Mouse (Mus musculus) mammary gland, adult 2 months (tissue): Measurements from ENCODE around the gene Gm49661. TPM values are rescaled to one million over a fixed set of nuclear protein-coding genes. Genes with fewer than 3 reads are reported as not detected.

Source experiments
- polyA plus RNA-seq: library from polyadenylated mRNA; depleted of rRNA; stranded (reverse); fragments of >200 nt; gene quantifications from 2 replicates; pipeline ENCODE4 v1.2.3, GENCODE M21; 2012; ENCODE audit warnings: low replicate concordance; rRNA removed

The Gm49661 gene
- polyA plus RNA-seq = 2.1 TPM in 1 of 2 replicates, not detected in the other

DNA sequence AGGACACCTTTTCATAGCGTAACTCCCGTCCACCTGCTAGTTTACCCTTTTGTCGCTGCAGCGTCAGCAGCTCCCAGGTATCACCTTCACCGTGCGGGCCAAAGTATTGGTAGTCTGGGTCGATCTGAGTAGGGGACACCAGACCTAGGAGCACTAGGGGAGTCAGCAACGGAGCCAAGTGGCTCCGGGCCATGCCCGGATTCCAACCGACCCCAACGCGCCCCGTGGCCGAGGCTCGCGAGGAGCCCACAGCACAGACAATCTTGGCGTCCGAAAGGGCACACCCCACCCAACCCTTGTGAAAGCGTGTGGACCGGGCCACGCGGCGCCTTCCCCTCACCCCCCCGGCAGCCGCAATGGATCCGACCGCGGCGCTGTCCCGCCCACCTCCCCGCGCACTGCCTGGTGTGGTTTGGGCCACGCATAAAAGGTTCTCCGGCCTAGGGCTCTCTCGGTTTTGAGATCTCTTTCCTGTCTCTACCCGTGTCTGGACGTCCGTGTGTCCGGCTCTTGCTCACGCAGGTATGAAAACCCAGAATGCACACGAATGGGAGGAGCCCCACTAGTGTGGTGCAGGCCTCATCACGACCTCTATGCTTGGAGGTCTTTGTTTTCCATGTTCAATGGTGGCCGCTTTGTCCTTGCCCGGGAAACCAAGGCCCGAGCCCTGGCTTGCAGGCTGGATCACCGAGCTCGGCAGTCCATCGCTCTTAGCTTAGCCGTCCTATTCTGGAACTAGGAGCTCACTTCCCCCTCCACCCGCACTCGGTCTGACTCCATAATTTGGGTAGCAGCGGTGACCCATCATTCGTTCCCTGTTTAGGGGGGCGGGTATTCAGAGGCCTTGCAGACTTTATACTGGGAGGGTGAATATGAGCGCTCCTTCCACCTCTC is at the start of gene Gm49661, which contains the start of the genes Prdx2 and Rnaseh2a:
Gene Gm49661 (minus strand): TSS at position 193 of the 894 bp plus-strand sequence.
Gene Prdx2 (plus strand): TSS at position 347 of the 894 bp plus-strand sequence.
Gene Rnaseh2a (minus strand): TSS at position 527 of the 894 bp plus-strand sequence.

DNA sequence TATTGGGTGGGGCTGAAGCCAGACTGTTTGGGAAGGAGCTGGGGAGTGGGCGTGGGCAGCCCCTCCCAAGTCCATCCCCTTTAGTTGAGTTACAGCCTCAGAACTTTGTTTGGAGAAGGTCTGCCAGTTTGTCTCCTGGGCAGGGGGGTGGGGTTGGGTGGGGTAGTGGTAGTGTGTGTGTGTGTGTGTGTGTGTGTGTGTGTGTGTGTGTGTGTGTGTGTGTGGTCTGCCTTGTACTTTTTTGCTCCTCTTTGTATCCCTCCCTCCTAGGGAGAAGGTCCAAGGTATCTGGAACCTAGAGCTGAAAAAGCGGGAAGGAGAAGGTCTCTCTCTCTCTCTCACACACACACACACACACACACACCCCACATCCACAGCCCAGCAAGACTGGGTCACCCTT is 45.2 kb upstream of the Gm49661 start, which contains the start of gene Best2:
Gene Best2 (minus strand): TSS at position 101 of the 400 bp plus-strand sequence.

DNA sequence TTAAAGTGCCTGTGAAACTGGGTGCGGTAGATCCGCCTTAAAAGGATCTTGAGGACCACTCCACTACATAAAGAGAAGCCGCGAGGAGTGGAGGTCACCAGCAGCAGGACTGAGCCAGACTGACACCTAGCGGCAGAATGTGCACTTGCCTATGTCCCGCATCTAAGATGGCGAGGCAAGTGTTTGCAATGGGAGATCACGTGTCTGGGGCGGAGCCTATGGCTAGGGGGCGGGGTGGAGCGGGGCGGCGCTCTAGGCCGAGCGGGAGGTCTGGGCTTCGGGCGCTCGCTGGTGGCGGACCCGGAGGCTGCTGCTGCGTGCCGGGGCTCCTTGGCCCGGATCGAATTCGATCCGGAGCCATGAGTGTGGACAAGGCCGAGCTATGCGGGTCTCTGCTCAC is 21.1 kb upstream of the Gm49661 start, which contains the start of gene Hook2:
Gene Hook2 (plus strand): TSS at position 255 of the 400 bp plus-strand sequence.

DNA sequence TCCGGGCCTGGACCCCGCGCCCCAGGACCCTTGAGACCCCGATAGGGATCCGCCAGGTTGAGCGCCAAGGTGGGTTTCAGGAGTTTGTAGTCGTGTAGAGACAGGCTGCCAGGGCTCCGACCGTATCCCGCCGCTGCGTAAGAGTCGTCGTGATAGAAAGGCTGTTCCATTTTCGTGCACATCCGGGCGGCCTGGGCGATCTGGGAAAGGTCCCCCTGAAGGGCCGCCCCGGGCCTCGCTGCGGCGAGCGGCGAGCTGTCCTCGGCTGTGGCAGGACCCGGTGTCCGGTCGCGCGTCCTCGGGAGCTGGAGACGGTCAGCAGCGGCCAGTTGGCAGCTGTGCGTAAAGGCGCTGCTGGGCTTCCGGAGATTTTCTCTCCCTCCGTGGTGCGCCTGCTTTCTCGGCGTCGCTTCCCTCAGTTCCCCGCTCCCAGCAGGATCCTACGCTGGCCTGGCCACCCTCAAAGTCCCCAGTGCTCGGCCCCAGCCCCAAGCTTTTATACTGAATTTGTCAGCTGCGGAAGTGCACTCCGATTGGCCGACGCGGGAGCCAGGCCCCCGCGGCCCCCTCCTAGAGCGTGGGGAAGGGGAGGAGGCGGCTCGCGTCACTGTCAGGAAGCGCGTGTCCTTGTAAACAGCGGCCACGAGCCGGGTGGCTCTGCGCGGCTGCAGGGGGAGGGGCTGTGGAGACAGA is 9.2 kb upstream of the Gm49661 start, which contains the start of gene Junb:
Gene Junb (minus strand): TSS at position 471 of the 693 bp plus-strand sequence.

DNA sequence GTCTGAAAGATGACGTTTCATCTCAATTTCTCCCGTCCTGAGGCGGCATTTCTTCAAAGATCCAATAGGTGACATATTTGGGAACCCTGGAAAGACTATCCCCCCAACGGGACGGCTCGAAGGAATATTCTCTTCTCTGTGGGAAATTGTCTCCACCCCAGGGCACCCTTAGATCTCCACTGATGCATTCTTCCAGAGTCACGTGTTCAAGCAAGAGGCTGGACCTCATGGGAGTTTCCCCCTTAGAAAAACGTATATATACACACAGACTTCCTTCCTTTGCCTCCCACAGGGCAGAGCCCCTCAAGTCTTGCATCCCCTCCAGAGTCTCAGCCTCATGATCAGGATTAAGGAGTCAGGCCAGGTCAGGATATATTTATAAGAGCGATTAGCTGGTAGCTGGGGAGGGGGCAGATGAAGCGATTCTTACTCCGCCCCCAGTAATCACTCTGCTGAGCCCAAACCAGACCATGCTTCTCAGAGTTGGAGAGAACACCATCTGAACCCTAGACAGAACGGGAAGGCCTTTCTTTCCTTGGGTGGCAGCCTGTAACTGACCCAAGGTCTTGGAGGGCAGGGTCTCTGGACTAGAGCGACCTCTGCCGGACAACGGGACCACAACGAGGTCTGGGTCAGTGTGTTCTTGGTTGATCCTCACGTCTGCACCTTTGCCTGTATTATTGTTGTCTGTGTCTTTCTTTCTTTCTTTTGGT is 22.5 kb downstream of the Gm49661 start, which contains the start of gene Rtbdn:
Gene Rtbdn (plus strand): TSS at position 464 of the 713 bp plus-strand sequence.

DNA sequence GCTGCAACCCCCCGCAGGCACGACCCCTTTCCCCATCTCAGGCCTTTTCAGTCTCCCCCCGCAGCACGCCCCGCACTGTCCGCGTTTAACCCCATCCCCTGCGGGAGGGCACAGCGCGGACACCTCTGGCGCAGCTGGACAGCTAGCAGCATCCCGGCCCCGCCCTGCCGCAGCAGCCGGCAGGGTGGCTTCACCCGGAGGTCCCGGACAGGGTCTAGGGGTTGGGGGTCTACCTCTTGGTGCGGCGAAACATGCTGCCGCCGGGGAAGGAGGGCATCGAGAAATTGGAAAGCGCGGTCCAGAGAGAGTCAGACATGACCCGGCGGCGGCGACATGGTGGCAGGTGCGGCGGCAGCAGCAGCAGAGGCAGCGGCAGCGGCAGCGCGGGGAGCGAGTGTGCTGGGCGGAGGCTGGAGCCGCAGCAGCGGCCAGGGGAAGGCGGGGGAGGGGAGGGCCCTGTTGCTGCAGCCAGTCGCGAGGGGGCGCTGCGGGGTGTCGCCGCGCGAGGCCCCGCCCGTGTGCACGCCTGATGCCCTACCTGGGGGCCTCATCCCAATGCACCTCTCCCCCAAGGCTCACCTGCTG is 32.2 kb downstream of the Gm49661 start, which contains the start of gene Mast1:
Gene Mast1 (minus strand): TSS at position 398 of the 585 bp plus-strand sequence.

Other genes starting within 250 kb of the Gm49661 start
- 2.0 and 4.5 TPM in 2 replicates for gene G430095P16Rik, start 246.4 kb downstream of the Gm49661 start, polyA plus RNA-seq
- 59.5 and 91.6 TPM in 2 replicates for gene Nfix, start 169.1 kb downstream of the Gm49661 start, polyA plus RNA-seq
- 2.4 and 2.9 TPM in 2 replicates for gene Dand5, start 146.6 kb downstream of the Gm49661 start, polyA plus RNA-seq
- 13.8 and 69.9 TPM in 2 replicates for gene Gadd45gip1, start 137.9 kb downstream of the Gm49661 start, polyA plus RNA-seq
- 82.5 and 118 TPM in 2 replicates for gene Rad23a, start 128.8 kb downstream of the Gm49661 start, polyA plus RNA-seq
- gene Calr, start 122.5 kb downstream of the Gm49661 start, polyA plus RNA-seq = 159 and 214 TPM in 2 replicates
- gene Farsa, start 112.4 kb downstream of the Gm49661 start, polyA plus RNA-seq = 45.3 and 57.4 TPM in 2 replicates
- gene Syce2, start 97.3 kb downstream of the Gm49661 start, polyA plus RNA-seq = 0.81 and 0.99 TPM in 2 replicates
- gene Gcdh, start 75.5 kb downstream of the Gm49661 start, polyA plus RNA-seq = 105 and 190 TPM in 2 replicates
- 0.16 and 0.51 TPM in 2 replicates for gene Klf1, start 67.5 kb downstream of the Gm49661 start, polyA plus RNA-seq
- gene Dnase2a, start 60.9 kb downstream of the Gm49661 start, polyA plus RNA-seq = 41.2 and 44.9 TPM in 2 replicates
- gene Mast1, start 32.1 kb downstream of the Gm49661 start, polyA plus RNA-seq = 0.14 and 0.35 TPM in 2 replicates
- gene Rtbdn, start 22.4 kb downstream of the Gm49661 start, polyA plus RNA-seq = not detected in 2 replicates
- gene Prdx2, start 154 bp upstream of the Gm49661 start, polyA plus RNA-seq = 111 and 179 TPM in 2 replicates
- 44.4 and 48.4 TPM in 2 replicates for gene Rnaseh2a, start 334 bp upstream of the Gm49661 start, polyA plus RNA-seq
- gene Junb, start 9.3 kb upstream of the Gm49661 start, polyA plus RNA-seq = 50.5 and 206 TPM in 2 replicates
- 7.7 and 9.8 TPM in 2 replicates for gene Hook2, start 21.2 kb upstream of the Gm49661 start, polyA plus RNA-seq
- gene Best2, start 45.1 kb upstream of the Gm49661 start, polyA plus RNA-seq = 0.11 TPM in 1 of 2 replicates, not detected in the other
- 106 and 148 TPM in 2 replicates for gene Asna1, start 55.8 kb upstream of the Gm49661 start, polyA plus RNA-seq
- 44.8 and 82.2 TPM in 2 replicates for gene Trir, start 57.4 kb upstream of the Gm49661 start, polyA plus RNA-seq
- 63.6 and 82.2 TPM in 2 replicates for gene Tnpo2, start 67.5 kb upstream of the Gm49661 start, polyA plus RNA-seq
- 39.5 and 40.0 TPM in 2 replicates for gene Fbxw9, start 90.6 kb upstream of the Gm49661 start, polyA plus RNA-seq
- gene Gm5741, start 98.5 kb upstream of the Gm49661 start, polyA plus RNA-seq = not detected in 2 replicates
- 37.4 and 72.8 TPM in 2 replicates for gene Dhps, start 102.3 kb upstream of the Gm49661 start, polyA plus RNA-seq
- 123 and 209 TPM in 2 replicates for gene Wdr83os, start 111.3 kb upstream of the Gm49661 start, polyA plus RNA-seq
- gene Wdr83, start 111.9 kb upstream of the Gm49661 start, polyA plus RNA-seq = 25.9 and 27.9 TPM in 2 replicates
- 95.4 and 120 TPM in 2 replicates for gene Man2b1, start 113.8 kb upstream of the Gm49661 start, polyA plus RNA-seq
- gene Zfp791, start 153.7 kb upstream of the Gm49661 start, polyA plus RNA-seq = 0.25 and 0.57 TPM in 2 replicates
- not detected in 2 replicates for gene Cks1brt, start 182.5 kb upstream of the Gm49661 start, polyA plus RNA-seq